Mouse (Mus musculus): Measurements from ENCODE around the gene Wscd1.

DNA sequence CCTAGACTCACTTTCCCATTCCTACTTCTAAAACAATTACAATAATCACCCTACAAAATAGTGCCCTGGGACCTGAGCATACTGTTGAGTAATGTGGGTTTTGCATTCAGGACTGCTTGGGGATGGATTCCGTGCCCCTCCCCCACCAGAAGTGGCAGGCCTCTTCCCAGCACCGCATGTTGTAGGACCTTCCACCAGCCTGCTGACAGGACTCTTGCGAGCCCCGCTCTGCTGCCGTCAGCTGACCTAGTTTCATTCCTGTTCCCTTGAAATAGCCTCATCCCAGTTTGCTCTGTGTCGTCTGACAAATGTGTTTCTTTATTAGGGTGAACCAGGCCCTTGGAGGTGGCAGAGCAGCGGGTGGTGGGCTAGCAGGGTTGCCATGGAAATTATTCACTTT lies 64.8 kb downstream of the Wscd1 start:
- TF ChIP-seq CTCF (conservative IDR thresholded peaks at IDR 0.05; ENCODE audit: low read length) = no peak
- TF ChIP-seq NANOG (IDR thresholded peaks at IDR 0.05; ENCODE audit: borderline replicate concordance, low read length) = no peak
- TF ChIP-seq POU5F1 (IDR thresholded peaks at IDR 0.05; ENCODE audit: borderline replicate concordance, low read length) = no peak

All from E14TG2a.4 (cell line).